10 mouse cellular contexts compared by ENCODE assay signal in the genomic region with DNA sequence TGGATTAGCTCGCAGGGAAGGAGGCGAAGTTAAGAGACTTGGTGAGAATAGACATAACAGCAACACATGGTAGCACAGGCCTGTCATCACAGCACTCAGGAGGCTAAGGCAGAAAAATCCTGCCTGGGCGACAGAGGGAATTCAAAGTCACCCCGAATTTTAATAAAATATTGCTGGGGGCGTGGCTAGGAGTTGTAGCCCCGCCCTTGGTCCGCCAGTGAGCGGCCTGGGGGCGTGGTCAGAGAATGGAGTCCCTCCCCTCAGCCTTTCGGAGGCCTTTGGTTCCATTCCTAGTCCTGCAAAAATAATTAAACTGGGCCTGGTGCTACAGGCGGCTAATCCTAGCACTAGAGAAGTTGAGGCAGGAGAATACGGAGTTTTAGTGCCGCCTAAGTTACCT. TPM values are rescaled to one million over a fixed set of nuclear protein-coding genes. Genes with fewer than 3 reads are reported as not detected.
DNase-seq lines count a peak whose midpoint lies in the region.
"Had no signal": no experiment of that assay in that cellular context is flagged by ENCODE, and none has a peak within 500 bp of the region (broad histone marks: within the 10 kb centered on the region; RNA-seq: fewer than 3 reads in every experiment).

No protein-coding gene starts in this region.

- H3K4me3 ChIP-seq in erythroblast, embryonic 14.5 days (replicated peaks), result peak overlapping the region; percentile 60
- H3K4me3 ChIP-seq: midbrain, embryonic 12.5 days had no signal

- DNase-seq in adrenal gland, postnatal 10 days, result peak; percentile 15
- no peak for DNase-seq in adrenal gland, postnatal 36 days
- DNase-seq in lung, postnatal 36 days, result peak; percentile 17
- DNase-seq in lung, postnatal 4 days, result no peak
- DNase-seq in spleen, postnatal 10 days (ENCODE audit: low spot score in 2 of 2), result peak; percentile 74 to 90
- no peak for DNase-seq in adrenal gland, adult 8-10 months
- DNase-seq in right cerebral cortex, postnatal 25 days, result no peak

- no peaks in the 10 kb centered on the region for H3K9me3 ChIP-seq in erythroblast, embryonic 14.5 days (ENCODE audit: control insufficient read depth, low read length)
- H3K9me3 ChIP-seq: midbrain, embryonic 12.5 days had no signal

- peaks cover 84% of the 10 kb centered on the region for H3K4me1 ChIP-seq in erythroblast, embryonic 14.5 days (ENCODE audit: control insufficient read depth)

- H3K27me3 ChIP-seq in erythroblast, embryonic 14.5 days (ENCODE audit: control insufficient read depth), result peaks cover 15% of the 10 kb centered on the region

- H3K36me3 ChIP-seq in erythroblast, embryonic 14.5 days (ENCODE audit: control insufficient read depth), result peaks cover 4% of the 10 kb centered on the region
- H3K36me3 ChIP-seq: midbrain, embryonic 12.5 days had no signal

RNA-seq across cellular contexts. Expression of gene Atp8b3, which starts 3.2 kb away (rescaled TPM):
- total RNA-seq in adrenal gland, postnatal 10 days (2021), result under 1 TPM; 0.27 to 0.36 TPM
- 1 to 10 TPM in 1 of 2 experiments, under 1 TPM in 1; 0.43 to 1.1 TPM for total RNA-seq in adrenal gland, postnatal 36 days (2021)
- 0.01 and 0.03 TPM in 2 replicates for polyA plus RNA-seq in erythroblast, embryonic 14.5 days (2012)
- total RNA-seq in adrenal gland, adult 8-10 months (2022), result 1 to 10 TPM; 1.2 to 3.0 (median 1.9) TPM
- polyA plus RNA-seq: small intestine, adult 2 months had no signal

RNA-seq across cellular contexts. Expression of gene Rexo1, which starts 25.6 kb away (rescaled TPM):
- total RNA-seq in adrenal gland, postnatal 10 days (2021), result 10 to 100 TPM; 31.9 to 44.5 TPM
- total RNA-seq in adrenal gland, postnatal 36 days (2021), result 10 to 100 TPM; 28.3 to 42.9 TPM
- polyA plus RNA-seq in erythroblast, embryonic 14.5 days (2012), result 14.5 and 15.5 TPM in 2 replicates
- total RNA-seq in adrenal gland, adult 8-10 months (2022), result 10 to 100 TPM; 54.2 to 60.1 (median 57.0) TPM

RNA-seq across cellular contexts. Expression of gene Onecut3, which starts 41.1 kb away (rescaled TPM):
- total RNA-seq in adrenal gland, postnatal 10 days (2021), result not detected
- not detected for total RNA-seq in adrenal gland, postnatal 36 days (2021)
- polyA plus RNA-seq in erythroblast, embryonic 14.5 days (2012), result not detected in 2 replicates
- total RNA-seq in adrenal gland, adult 8-10 months (2022), result not detected

RNA-seq across cellular contexts. Expression of gene Klf16, which starts 41.4 kb away (rescaled TPM):
- 10 to 100 TPM; 12.4 to 14.1 TPM for total RNA-seq in adrenal gland, postnatal 10 days (2021)
- total RNA-seq in adrenal gland, postnatal 36 days (2021), result 10 to 100 TPM; 13.6 to 14.1 TPM
- 19.9 and 21.2 TPM in 2 replicates for polyA plus RNA-seq in erythroblast, embryonic 14.5 days (2012)
- 10 to 100 TPM; 12.7 to 15.4 (median 14.6) TPM for total RNA-seq in adrenal gland, adult 8-10 months (2022)

RNA-seq across cellular contexts. Expression of gene Abhd17a, which starts 54.4 kb away (rescaled TPM):
- 100 to 1,000 TPM; 108 to 113 TPM for total RNA-seq in adrenal gland, postnatal 10 days (2021)
- 100 to 1,000 TPM; 103 to 107 TPM for total RNA-seq in adrenal gland, postnatal 36 days (2021)
- polyA plus RNA-seq in erythroblast, embryonic 14.5 days (2012), result 103 and 117 TPM in 2 replicates
- total RNA-seq in adrenal gland, adult 8-10 months (2022), result 100 to 1,000 TPM in 1 of 4 experiments, 10 to 100 TPM in 3; 97.0 to 101 (median 97.8) TPM

Comparison
In these comparisons a context has a peak if more than half of its experiments do, and no peak if none do; other contexts are left out.
1. DNase-seq: peak in adrenal gland, postnatal 10 days (single experiment), lung, postnatal 36 days (single experiment) and spleen, postnatal 10 days (2 of 2); none in adrenal gland, postnatal 36 days (0 of 2), lung, postnatal 4 days (0 of 2), adrenal gland, adult 8-10 months (single experiment) and right cerebral cortex, postnatal 25 days (single experiment).